Mouse (Mus musculus) forebrain, embryonic 11.5 days (tissue): ENCODE results near the gene Lce1j. TPM values are rescaled to one million over a fixed set of nuclear protein-coding genes. Genes with fewer than 3 reads are reported as not detected.

Experiments
- ATAC-seq: fragments of 200-750 bp; cut with Nextera tagmentation; replicated peaks from 2 replicates; pipeline ENCODE4 v1.8.0; 2017; ENCODE audit warnings: moderate TSS enrichment; ENCODE audit not compliant: low FRiP score
- DNase-seq: peaks from one replicate; pipeline ENCODE4 v3.0.0-alpha.2; 2017; ENCODE audit warnings: low spot score
- H3K27ac ChIP-seq: fragments of 300-500 bp; sonication (generic); 2 replicates; pipeline ENCODE4 v1.5.1; 2014; ENCODE audit warnings: low read depth, low read length
- H3K27me3 ChIP-seq: fragments of 300-500 bp; sonication (generic); 2 replicates; pipeline ENCODE4 v1.6.1; 2014; ENCODE audit warnings: mild to moderate bottlenecking, low read length, mixed read lengths; ENCODE audit not compliant: control insufficient read depth, insufficient read depth
- H3K36me3 ChIP-seq: fragments of 300-500 bp; sonication (generic); 2 replicates; pipeline ENCODE4 v1.6.1; 2014; ENCODE audit warnings: mild to moderate bottlenecking, low read length, moderate library complexity, mixed read lengths; ENCODE audit not compliant: control insufficient read depth, insufficient read depth
- H3K4me1 ChIP-seq: fragments of 300-500 bp; sonication (generic); replicated peaks from 2 replicates; pipeline ENCODE4 v1.6.1; 2014; ENCODE audit warnings: low read length, mixed read lengths; ENCODE audit not compliant: control insufficient read depth, insufficient read depth
- H3K4me2 ChIP-seq: fragments of 300-500 bp; sonication (generic); 2 replicates; pipeline ENCODE4 v1.6.1; 2014; ENCODE audit warnings: low read depth, mild to moderate bottlenecking, low read length, moderate library complexity, mixed read lengths; ENCODE audit not compliant: severe bottlenecking
- H3K4me3 ChIP-seq: fragments of 300-500 bp; sonication (generic); 2 replicates; pipeline ENCODE4 v1.5.1; 2014; ENCODE audit warnings: low read depth, low read length
- H3K9ac ChIP-seq: fragments of 300-500 bp; sonication (generic); 2 replicates; pipeline ENCODE4 v1.6.1; 2014; ENCODE audit warnings: low read length
- H3K9me3 ChIP-seq: fragments of 300-500 bp; sonication (generic); 2 replicates; pipeline ENCODE4 v1.6.1; 2016; ENCODE audit warnings: low read length, mixed read lengths; ENCODE audit not compliant: control insufficient read depth
- WGBS: fragments of 180-500 bp; shearing (Covaris S2); extraction: QIAGEN DNeasy Blood & Tissue Kit; methylation state at CpG from one replicate; pipeline ENCODE4 v1.1.7; 2014; 5-methylcytosine and 5-hydroxymethylcytosine counted together
- polyA plus RNA-seq: library from polyadenylated mRNA; unstranded; fragments of >200 nt; fragmentation: Nextera tagmentation; extraction: Ambion mirVana; gene quantifications from 2 replicates; pipeline ENCODE4 v1.2.1, GENCODE M21; 2014

Gene Lce1j
- polyA plus RNA-seq, 1 experiment from 2014 or later, result not detected

DNA sequence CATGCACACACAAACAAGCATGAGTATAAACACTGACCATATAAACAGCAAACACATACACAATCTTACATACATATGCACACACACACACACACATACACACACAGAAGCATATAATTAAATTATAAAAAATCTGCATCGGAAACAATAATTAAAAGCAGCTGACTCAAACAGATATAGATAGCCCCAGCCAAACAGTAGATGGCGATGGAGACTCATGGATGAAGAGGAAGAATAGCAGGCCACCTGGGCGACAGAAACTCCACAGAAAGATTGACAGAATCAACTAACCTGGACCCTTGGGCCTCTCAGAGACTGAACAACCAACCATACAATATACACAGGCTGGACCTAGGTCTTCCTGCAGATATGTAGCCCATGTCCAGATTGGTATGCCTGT, 37.1 kb downstream of the Lce1j start:
- ATAC-seq, result no peak
- Histone ChIP-seq H3K27ac (no peak overlapping the region), H3K27me3 (no peaks in the 10 kb centered on the region), H3K9me3 (no peaks in the 10 kb centered on the region), H3K4me3 (no peak overlapping the region), H3K4me2 (no peak overlapping the region), H3K4me1 (no peaks in the 10 kb centered on the region), H3K9ac (no peak overlapping the region), H3K36me3 (no peaks in the 10 kb centered on the region)
- 40% methylated on average over 3 of the region's 3 CpGs for WGBS
- DNase-seq, result no peak

DNA sequence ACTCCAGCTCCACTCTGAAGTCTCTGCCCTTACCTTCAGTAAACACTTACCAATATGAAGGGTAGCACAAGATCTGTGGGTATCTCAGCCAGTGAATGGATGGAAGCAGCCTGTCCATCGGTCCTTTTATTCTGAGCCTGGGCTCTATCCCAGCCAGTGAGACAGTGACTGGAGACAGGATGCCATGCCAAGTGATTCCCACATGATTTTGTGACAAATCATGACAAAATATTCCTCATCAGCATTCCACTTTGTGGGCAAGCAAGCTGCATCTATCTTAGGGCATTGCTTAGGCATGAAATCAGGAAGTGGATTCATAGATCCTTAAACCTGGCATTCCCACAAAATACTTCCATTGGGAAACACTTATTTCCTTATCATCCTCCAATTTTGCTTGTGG, 38.1 kb downstream of the Lce1j start, which contains the start of gene Lce1g:
TSS of gene Lce1g (minus strand) at position 101 of the 400 bp plus-strand sequence.
- no peak within 1 kb of the TSS for H3K9ac ChIP-seq
- no peak within 1 kb of the TSS for H3K4me2 ChIP-seq
- H3K36me3 ChIP-seq, result no peaks in the 10 kb centered on the region
- WGBS, result 88% methylated on average over 1 of the region's 1 CpGs
- H3K4me3 ChIP-seq, result no peak within 1 kb of the TSS
- no peak for DNase-seq
- H3K27ac ChIP-seq, result no peak within 1 kb of the TSS
- no peaks in the 10 kb centered on the region for H3K4me1 ChIP-seq
- H3K27me3 ChIP-seq, result no peaks in the 10 kb centered on the region
- no peak for ATAC-seq
- no peaks in the 10 kb centered on the region for H3K9me3 ChIP-seq

DNA sequence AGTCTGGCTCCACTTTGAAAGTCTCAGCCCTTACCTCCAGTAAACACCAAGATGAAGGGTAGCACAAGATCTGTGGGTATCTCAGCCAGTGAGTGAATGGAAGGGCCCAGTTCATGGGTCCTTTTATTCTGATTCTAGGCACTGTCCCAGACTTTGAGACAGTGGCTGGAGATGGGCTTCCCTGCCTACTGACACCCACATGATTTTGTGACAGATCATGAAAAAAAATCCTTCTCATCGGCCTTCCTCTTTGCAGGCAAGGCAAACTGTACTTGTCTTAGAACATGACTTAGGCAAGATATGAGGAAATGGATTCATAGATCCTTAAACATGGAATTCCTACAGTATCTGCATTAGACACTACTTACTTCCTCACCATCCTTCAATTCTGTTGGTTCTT, 51.3 kb downstream of the Lce1j start, which contains the start of gene Gm38119:
TSS of gene Gm38119 (minus strand) at position 101 of the 400 bp plus-strand sequence.
- H3K36me3 ChIP-seq, result no peaks in the 10 kb centered on the region
- no peak for DNase-seq
- H3K4me1 ChIP-seq, result no peaks in the 10 kb centered on the region
- H3K4me2 ChIP-seq, result no peak within 1 kb of the TSS
- H3K4me3 ChIP-seq, result no peak within 1 kb of the TSS
- no peak for ATAC-seq
- no peaks in the 10 kb centered on the region for H3K9me3 ChIP-seq
- no peak within 1 kb of the TSS for H3K9ac ChIP-seq
- no peaks in the 10 kb centered on the region for H3K27me3 ChIP-seq
- WGBS, result 90% methylated on average over 1 of the region's 1 CpGs
- no peak within 1 kb of the TSS for H3K27ac ChIP-seq

Other genes with a start within 250 kb of the Lce1j start
- not detected in 2 replicates for gene Ivl, start 216.8 kb downstream of the Lce1j start, polyA plus RNA-seq
- gene Smcp, start 201.5 kb downstream of the Lce1j start, polyA plus RNA-seq, result not detected in 2 replicates
- gene 2210017I01Rik, start 183.0 kb downstream of the Lce1j start, polyA plus RNA-seq, result not detected in 2 replicates
- not detected in 2 replicates for gene Lce6a, start 168.9 kb downstream of the Lce1j start, polyA plus RNA-seq
- gene Lce1a1, start 142.2 kb downstream of the Lce1j start, polyA plus RNA-seq, result not detected in 2 replicates
- not detected in 2 replicates for gene Lce1b, start 133.6 kb downstream of the Lce1j start, polyA plus RNA-seq
- not detected in 2 replicates for gene Lce1a2, start 120.2 kb downstream of the Lce1j start, polyA plus RNA-seq
- not detected in 2 replicates for gene Lce1c, start 111.3 kb downstream of the Lce1j start, polyA plus RNA-seq
- not detected in 2 replicates for gene Lce1d, start 103.3 kb downstream of the Lce1j start, polyA plus RNA-seq
- not detected in 2 replicates for gene Lce1e, start 81.4 kb downstream of the Lce1j start, polyA plus RNA-seq
- gene Lce1f, start 70.2 kb downstream of the Lce1j start, polyA plus RNA-seq, result not detected in 2 replicates
- gene Gm38119, start 51.4 kb downstream of the Lce1j start, polyA plus RNA-seq, result not detected in 2 replicates
- gene Lce1g, start 38.2 kb downstream of the Lce1j start, polyA plus RNA-seq, result not detected in 2 replicates
- gene Lce1h, start 25.4 kb downstream of the Lce1j start, polyA plus RNA-seq, result not detected in 2 replicates
- not detected in 2 replicates for gene Lce1i, start 11.6 kb downstream of the Lce1j start, polyA plus RNA-seq
- gene Lce1k, start 17.4 kb upstream of the Lce1j start, polyA plus RNA-seq, result not detected in 2 replicates
- gene Kprp, start 36.7 kb upstream of the Lce1j start, polyA plus RNA-seq, result not detected in 2 replicates
- gene Lce1l, start 60.8 kb upstream of the Lce1j start, polyA plus RNA-seq, result not detected in 2 replicates
- gene 2310050C09Rik, start 79.7 kb upstream of the Lce1j start, polyA plus RNA-seq, result not detected in 2 replicates
- gene Lce3a, start 135.7 kb upstream of the Lce1j start, polyA plus RNA-seq, result not detected in 2 replicates
- gene Lce3b, start 142.5 kb upstream of the Lce1j start, polyA plus RNA-seq, result not detected in 2 replicates
- not detected in 2 replicates for gene Lce3c, start 154.0 kb upstream of the Lce1j start, polyA plus RNA-seq
- not detected in 2 replicates for gene Lce3d, start 166.9 kb upstream of the Lce1j start, polyA plus RNA-seq
- not detected in 2 replicates for gene Lce3e, start 176.5 kb upstream of the Lce1j start, polyA plus RNA-seq
- not detected in 2 replicates for gene Lce3f, start 201.7 kb upstream of the Lce1j start, polyA plus RNA-seq
- gene Crct1, start 225.2 kb upstream of the Lce1j start, polyA plus RNA-seq, result not detected in 2 replicates
- not detected in 2 replicates for gene Lce1m, start 228.5 kb upstream of the Lce1j start, polyA plus RNA-seq